Mouse (Mus musculus) embryonic facial prominence, embryonic 13.5 days (tissue): ENCODE measurements around the gene Slc28a1. TPM values are rescaled to one million over a fixed set of nuclear protein-coding genes. Genes with fewer than 3 reads are reported as not detected.
"Not testable (repeated sequence)": the region's sequence is repeated elsewhere in the genome, so short reads cannot be mapped to it uniquely, and the experiment has no call there.

Source experiments
- ATAC-seq: fragments of 200-750 bp; cut with Nextera tagmentation; 2 replicates; pipeline ENCODE4 v1.8.0; 2017; ENCODE audit warnings: low read depth; ENCODE audit not compliant: insufficient number of reproducible peaks, insufficient read depth, low FRiP score, low TSS enrichment
- H3K27ac ChIP-seq: fragments of 300-500 bp; sonication (generic); 2 replicates; pipeline ENCODE4 v1.5.1; 2015; ENCODE audit warnings: moderate library complexity, mild to moderate bottlenecking, inconsistent platforms
- H3K27me3 ChIP-seq: fragments of 300-500 bp; sonication (generic); 2 replicates; pipeline ENCODE4 v1.6.1; 2015; ENCODE audit warnings: mild to moderate bottlenecking, inconsistent platforms
- H3K36me3 ChIP-seq: fragments of 300-500 bp; sonication (generic); 2 replicates; pipeline ENCODE4 v1.6.1; 2015; ENCODE audit warnings: mild to moderate bottlenecking, inconsistent platforms
- H3K4me1 ChIP-seq: fragments of 300-500 bp; sonication (generic); 2 replicates; pipeline ENCODE4 v1.6.1; 2015; ENCODE audit warnings: inconsistent platforms
- H3K4me2 ChIP-seq: fragments of 300-500 bp; sonication (generic); 2 replicates; pipeline ENCODE4 v1.6.1; 2015; ENCODE audit warnings: moderate library complexity, mild to moderate bottlenecking, inconsistent platforms
- H3K4me3 ChIP-seq: fragments of 300-500 bp; sonication (generic); 2 replicates; pipeline ENCODE4 v1.5.1; 2015; ENCODE audit warnings: mild to moderate bottlenecking, inconsistent platforms
- H3K9ac ChIP-seq: fragments of 300-500 bp; sonication (generic); 2 replicates; pipeline ENCODE4 v1.6.1; 2015; ENCODE audit warnings: mild to moderate bottlenecking, inconsistent platforms
- H3K9me3 ChIP-seq: fragments of 300-500 bp; sonication (generic); 2 replicates; pipeline ENCODE4 v1.6.1; 2016; ENCODE audit warnings: inconsistent platforms
- WGBS: fragments of 180-500 bp; shearing (Covaris S2); methylation state at CpG from one replicate; pipeline ENCODE4 v1.1.7; 2015; ENCODE audit warnings: mixed read lengths; 5-methylcytosine and 5-hydroxymethylcytosine counted together
- polyA plus RNA-seq: library from polyadenylated mRNA; unstranded; fragments of >200 nt; fragmentation: Nextera tagmentation; extraction: Ambion mirVana; gene quantifications from 2 replicates; pipeline ENCODE4 v1.2.1, GENCODE M21; 2015

Slc28a1 gene
- polyA plus RNA-seq, 1 experiment from 2014 or later, result not detected

- 19% methylated on average over 4 of the region's 4 CpGs for WGBS
- Histone ChIP-seq H3K27me3 (no peaks in the 10 kb centered on the region), H3K4me1 (peaks cover 37% of the 10 kb centered on the region), H3K27ac (peak overlapping the region; percentile 62; the same call in 1 of the 2 replicates), H3K9me3 (no peaks in the 10 kb centered on the region), H3K36me3 (no peaks in the 10 kb centered on the region), H3K9ac (peak overlapping the region; percentile 36; the same call in 1 of the 2 replicates), H3K4me2 (no peak overlapping the region), H3K4me3 (no peak overlapping the region)
- ATAC-seq, result no peak
Observed at GRCm38 (mm10) chr7:81198538-81198937, 83.9 kb downstream of the Slc28a1 start.

- Histone ChIP-seq H3K4me2 (no peak overlapping the region), H3K4me1 (peaks cover 37% of the 10 kb centered on the region), H3K27ac (0 out of 2 replicates have a peak overlapping the region, but pooled peaks have one; percentile 16), H3K27me3 (no peaks in the 10 kb centered on the region), H3K36me3 (no peaks in the 10 kb centered on the region), H3K4me3 (no peak overlapping the region), H3K9me3 (no peaks in the 10 kb centered on the region), H3K9ac (0 out of 2 replicates have a peak overlapping the region, but pooled peaks have one; percentile 11)
- WGBS, result 59% methylated on average over 5 of the region's 5 CpGs
- no peak for ATAC-seq
Observed at GRCm38 (mm10) chr7:81199109-81199508, 84.5 kb downstream of the Slc28a1 start.

- Histone ChIP-seq H3K27ac (no peak overlapping the region), H3K4me3 (no peak overlapping the region), H3K4me2 (no peak overlapping the region), H3K9me3 (no peaks in the 10 kb centered on the region), H3K9ac (no peak overlapping the region), H3K4me1 (peaks cover 37% of the 10 kb centered on the region), H3K36me3 (no peaks in the 10 kb centered on the region), H3K27me3 (no peaks in the 10 kb centered on the region)
- WGBS, result 45% methylated on average over 4 of the region's 4 CpGs
- no peak for ATAC-seq
Observed at GRCm38 (mm10) chr7:81199757-81200156, 85.2 kb downstream of the Slc28a1 start.

GRCm38 (mm10) chr7:81202389-81202788 is 87.8 kb downstream of the Slc28a1 start:
- H3K27ac ChIP-seq, result no peak overlapping the region; the same call in 1 of the 2 replicates
- H3K9ac ChIP-seq, result no peak overlapping the region
- no peak overlapping the region for H3K4me2 ChIP-seq
- H3K9me3 ChIP-seq, result no peaks in the 10 kb centered on the region
- no peak for ATAC-seq
- no peaks in the 10 kb centered on the region; the same call in 1 of the 2 replicates for H3K27me3 ChIP-seq
- H3K36me3 ChIP-seq, result no peaks in the 10 kb centered on the region
- H3K4me3 ChIP-seq, result no peak overlapping the region
- 26% methylated on average over 5 of the region's 5 CpGs for WGBS
- peaks cover 33% of the 10 kb centered on the region for H3K4me1 ChIP-seq

GRCm38 (mm10) chr7:81203576-81203975 is 89.0 kb downstream of the Slc28a1 start:
- H3K9me3 ChIP-seq, H3K36me3 ChIP-seq, H3K4me3 ChIP-seq, H3K27me3 ChIP-seq, H3K4me2 ChIP-seq, H3K9ac ChIP-seq, H3K27ac ChIP-seq, ATAC-seq: not testable (repeated sequence)
- H3K4me1 ChIP-seq, result peaks cover 23% of the 10 kb centered on the region
- WGBS, result 87% methylated on average over 10 of the region's 10 CpGs

GRCm38 (mm10) chr7:81208944-81209343 is 94.3 kb downstream of the Slc28a1 start:
- Histone ChIP-seq H3K27ac (no peak overlapping the region), H3K4me1 (peaks cover 15% of the 10 kb centered on the region), H3K9ac (no peak overlapping the region), H3K36me3 (no peaks in the 10 kb centered on the region), H3K27me3 (peaks cover 53% of the 10 kb centered on the region), H3K4me3 (no peak overlapping the region), H3K4me2 (no peak overlapping the region), H3K9me3 (no peaks in the 10 kb centered on the region)
- 27% methylated on average over 6 of the region's 6 CpGs for WGBS
- no peak for ATAC-seq

- 34% methylated on average over 12 of the region's 12 CpGs for WGBS
Observed at GRCm38 (mm10) chr7:81209979-81210685, 95.5 kb downstream of the Slc28a1 start.

GRCm38 (mm10) chr7:81211760-81212159 is 97.2 kb downstream of the Slc28a1 start:
- 5% methylated on average over 8 of the region's 8 CpGs for WGBS
- H3K36me3 ChIP-seq, result no peaks in the 10 kb centered on the region
- peak overlapping the region; percentile 51 for H3K4me3 ChIP-seq
- H3K9me3 ChIP-seq, result no peaks in the 10 kb centered on the region
- H3K27me3 ChIP-seq, result peaks cover 82% of the 10 kb centered on the region
- H3K9ac ChIP-seq, result no peak overlapping the region
- peak overlapping the region; percentile 72 for H3K4me2 ChIP-seq
- ATAC-seq, result no peak
- no peak overlapping the region; the same call in 1 of the 2 replicates for H3K27ac ChIP-seq
- H3K4me1 ChIP-seq, result peaks cover 20% of the 10 kb centered on the region

More at GRCm38 (mm10) chr7:81209979-81210685, 95.5 kb downstream of the Slc28a1 start:
- Histone ChIP-seq H3K4me1 (peaks cover 20% of the 10 kb centered on the region), H3K9ac (0 out of 2 replicates have a peak overlapping the region, but pooled peaks have one; percentile 32), H3K27me3 (peaks cover 65% of the 10 kb centered on the region), H3K27ac (no peak overlapping the region), H3K4me3 (no peak overlapping the region), H3K4me2 (no peak overlapping the region), H3K9me3 (no peaks in the 10 kb centered on the region), H3K36me3 (no peaks in the 10 kb centered on the region)
- no peak for ATAC-seq

- H3K36me3 ChIP-seq, result no peaks in the 10 kb centered on the region
- no peaks in the 10 kb centered on the region for H3K9me3 ChIP-seq
- peak overlapping the region; percentile 54 for H3K9ac ChIP-seq
- under 1% methylated on average over 22 of the region's 22 CpGs for WGBS
- peak overlapping the region; percentile 72 for H3K4me2 ChIP-seq
- H3K4me3 ChIP-seq, result peak overlapping the region; percentile 51
- H3K27ac ChIP-seq, result peak overlapping the region; percentile 75
- ATAC-seq, result no peak
- H3K4me1 ChIP-seq, result peaks cover 20% of the 10 kb centered on the region
- peaks cover 83% of the 10 kb centered on the region for H3K27me3 ChIP-seq
Observed at GRCm38 (mm10) chr7:81212261-81212681, 97.7 kb downstream of the Slc28a1 start.

- Histone ChIP-seq H3K4me3 (peak overlapping the region; percentile 51), H3K4me1 (peaks cover 20% of the 10 kb centered on the region), H3K9ac (peak overlapping the region; percentile 66), H3K9me3 (no peaks in the 10 kb centered on the region), H3K4me2 (peak overlapping the region; percentile 72), H3K27ac (peak overlapping the region; percentile 75), H3K27me3 (peaks cover 83% of the 10 kb centered on the region), H3K36me3 (no peaks in the 10 kb centered on the region)
- WGBS, result under 1% methylated on average over 48 of the region's 57 CpGs
- peak; percentile 67 for ATAC-seq
Observed at GRCm38 (mm10) chr7:81212697-81213346, 98.2 kb downstream of the Slc28a1 start.

- ATAC-seq, result no peak
Observed at GRCm38 (mm10) chr7:81213347-81214152, 99.0 kb downstream of the Slc28a1 start, which contains the start of gene Pde8a. Gene Pde8a (plus strand): TSS chr7:81213596.

More at GRCm38 (mm10) chr7:81213347-81214152, 99.0 kb downstream of the Slc28a1 start, which contains the start of gene Pde8a:
- Histone ChIP-seq H3K4me3 (peak within 1 kb of the TSS; percentile 51), H3K9me3 (no peaks in the 10 kb centered on the region), H3K27me3 (peaks cover 87% of the 10 kb centered on the region), H3K4me1 (peaks cover 20% of the 10 kb centered on the region), H3K36me3 (no peaks in the 10 kb centered on the region), H3K27ac (peak within 1 kb of the TSS; percentile 75), H3K9ac (peak within 1 kb of the TSS; percentile 66), H3K4me2 (peak within 1 kb of the TSS; percentile 72)
- 1% methylated on average over 100 of the region's 128 CpGs for WGBS
